In genomic region chr2:109881111-109881510, GRCm38 (mm10) we compare ENCODE assay signal across 28 mouse cellular contexts.
"Had no signal": no experiment of that assay in that cellular context is flagged by ENCODE, and none has a peak within 500 bp of the region (broad histone marks: within the 10 kb centered on the region; RNA-seq: fewer than 3 reads in every experiment).

No protein-coding gene starts in this region.

- H3K9ac ChIP-seq: embryonic facial prominence, embryonic 12.5 days; embryonic facial prominence, embryonic 13.5 days; embryonic facial prominence, embryonic 15.5 days; forebrain, embryonic 12.5 days; forebrain, embryonic 13.5 days; forebrain, embryonic 15.5 days; forebrain, postnatal 0 days had no signal

- H3K4me1 ChIP-seq: embryonic facial prominence, embryonic 10.5 days; embryonic facial prominence, embryonic 12.5 days; embryonic facial prominence, embryonic 13.5 days; embryonic facial prominence, embryonic 15.5 days; forebrain, embryonic 10.5 days; forebrain, embryonic 12.5 days; forebrain, embryonic 13.5 days had no signal

- H3K4me2 ChIP-seq: embryonic facial prominence, embryonic 12.5 days; embryonic facial prominence, embryonic 13.5 days; embryonic facial prominence, embryonic 15.5 days; forebrain, embryonic 12.5 days; forebrain, embryonic 13.5 days; forebrain, embryonic 15.5 days had no signal

- H3K36me3 ChIP-seq: embryonic facial prominence, embryonic 10.5 days; embryonic facial prominence, embryonic 12.5 days; embryonic facial prominence, embryonic 13.5 days; embryonic facial prominence, embryonic 15.5 days; forebrain, embryonic 10.5 days; forebrain, embryonic 12.5 days; forebrain, embryonic 15.5 days had no signal

- H3K27ac ChIP-seq: embryonic facial prominence, embryonic 10.5 days; embryonic facial prominence, embryonic 12.5 days; embryonic facial prominence, embryonic 13.5 days; embryonic facial prominence, embryonic 15.5 days; forebrain, embryonic 10.5 days; forebrain, embryonic 12.5 days; forebrain, embryonic 13.5 days; forebrain, embryonic 15.5 days; gastrocnemius, adult 2 months had no signal

- H3K4me3 ChIP-seq: embryonic facial prominence, embryonic 10.5 days; embryonic facial prominence, embryonic 12.5 days; embryonic facial prominence, embryonic 13.5 days; embryonic facial prominence, embryonic 15.5 days; erythroblast, embryonic 14.5 days; forebrain, embryonic 10.5 days; forebrain, embryonic 12.5 days; forebrain, embryonic 13.5 days; forebrain, embryonic 15.5 days; gastrocnemius, adult 2 months had no signal

- DNase-seq: cerebellum, adult 18-20 months; cerebellum, adult 2 months; cerebellum, adult 8-10 months; cerebellum, adult 9-10 months; cerebellum, adult 9-11 months; cerebellum, postnatal 10 days; cerebellum, postnatal 14 days; cerebellum, postnatal 25 days; cerebellum, postnatal 36 days; embryo, embryonic 11 days; forebrain, postnatal 0 days; gastrocnemius, adult 2 months; gastrocnemius, postnatal 10 days; gastrocnemius, postnatal 14 days; gastrocnemius, postnatal 25 days; gastrocnemius, postnatal 36 days; heart, adult 11 months had no signal

- ATAC-seq: forebrain, embryonic 13.5 days; forebrain, embryonic 14.5 days; forebrain, embryonic 15.5 days; forebrain, embryonic 16.5 days; forebrain, postnatal 0 days had no signal

- H3K27me3 ChIP-seq: embryonic facial prominence, embryonic 12.5 days; embryonic facial prominence, embryonic 13.5 days; embryonic facial prominence, embryonic 15.5 days; forebrain, embryonic 12.5 days; forebrain, embryonic 13.5 days; forebrain, embryonic 15.5 days had no signal

- H3K9me3 ChIP-seq: embryonic facial prominence, embryonic 10.5 days; embryonic facial prominence, embryonic 12.5 days; embryonic facial prominence, embryonic 13.5 days; embryonic facial prominence, embryonic 15.5 days; forebrain, embryonic 10.5 days; forebrain, embryonic 12.5 days; forebrain, embryonic 13.5 days; forebrain, embryonic 15.5 days had no signal
